Mouse (Mus musculus): Measurements from ENCODE around the gene Pigb. TPM values are rescaled to one million over a fixed set of nuclear protein-coding genes. Genes with fewer than 3 reads are reported as not detected.

The Pigb gene
- polyA plus RNA-seq, 1 experiment from 2014 or later = 18.1 TPM

GRCm38 (mm10) chr9:72961959-72962358 is 78.2 kb downstream of the Pigb start:
- H3K4me1 ChIP-seq (ENCODE audit: control insufficient read depth, insufficient read depth, low read length) = no peaks in the 10 kb centered on the region
- DNase-seq (ENCODE audit: low spot score) = no peak
- H3K4me3 ChIP-seq (ENCODE audit: low read depth, low read length) = no peak overlapping the region
- ATAC-seq (replicated peaks; ENCODE audit: insufficient number of reproducible peaks, low FRiP score, low TSS enrichment, low read depth) = no peak
- WGBS = 79% methylated on average over 15 of the region's 15 CpGs
- no peaks in the 10 kb centered on the region for H3K9me3 ChIP-seq (replicated peaks; ENCODE audit: control insufficient read depth, low read length)
- no peak overlapping the region for H3K4me2 ChIP-seq (ENCODE audit: low read depth, low read length)
- no peak overlapping the region for H3K9ac ChIP-seq (replicated peaks; ENCODE audit: low read length)
- H3K27me3 ChIP-seq (ENCODE audit: control insufficient read depth, insufficient read depth, low read length) = no peaks in the 10 kb centered on the region
- no peak overlapping the region for H3K27ac ChIP-seq (replicated peaks; ENCODE audit: low read depth, low read length)
- H3K36me3 ChIP-seq (replicated peaks; ENCODE audit: control insufficient read depth, insufficient read depth, low read depth, low read length) = no peaks in the 10 kb centered on the region

- ATAC-seq (replicated peaks; ENCODE audit: insufficient number of reproducible peaks, low FRiP score, low TSS enrichment, low read depth) (no peak), DNase-seq (ENCODE audit: low spot score) (no peak)
- no peaks in the 10 kb centered on the region for H3K4me1 ChIP-seq (ENCODE audit: control insufficient read depth, insufficient read depth, low read length)
- H3K9me3 ChIP-seq (replicated peaks; ENCODE audit: control insufficient read depth, low read length) = no peaks in the 10 kb centered on the region
- no peak overlapping the region for H3K9ac ChIP-seq (replicated peaks; ENCODE audit: low read length)
- WGBS = 80% methylated on average over 8 of the region's 8 CpGs
- H3K4me2 ChIP-seq (ENCODE audit: low read depth, low read length) = no peak overlapping the region
- H3K4me3 ChIP-seq (ENCODE audit: low read depth, low read length) = no peak overlapping the region
- no peak overlapping the region for H3K27ac ChIP-seq (replicated peaks; ENCODE audit: low read depth, low read length)
- H3K36me3 ChIP-seq (replicated peaks; ENCODE audit: control insufficient read depth, insufficient read depth, low read depth, low read length) = no peaks in the 10 kb centered on the region
- no peaks in the 10 kb centered on the region for H3K27me3 ChIP-seq (ENCODE audit: control insufficient read depth, insufficient read depth, low read length)
Measured at GRCm38 (mm10) chr9:72961346-72961745, 78.8 kb downstream of the Pigb start.

GRCm38 (mm10) chr9:72958521-72959450 is 81.4 kb downstream of the Pigb start, which contains the start of the genes Dyx1c1 and Gm44503:
Gene Dyx1c1 (plus strand): TSS chr9:72958785.
Gene Gm44503 (plus strand): TSS chr9:72958852.
- ATAC-seq (replicated peaks; ENCODE audit: insufficient number of reproducible peaks, low FRiP score, low TSS enrichment, low read depth) = peak; percentile 92
- Histone ChIP-seq H3K4me2 (ENCODE audit: low read depth, low read length) (peak within 1 kb of the TSS; percentile 74), H3K9me3 (replicated peaks; ENCODE audit: control insufficient read depth, low read length) (no peaks in the 10 kb centered on the region), H3K27ac (replicated peaks; ENCODE audit: low read depth, low read length) (no peak within 1 kb of the TSS), H3K36me3 (replicated peaks; ENCODE audit: control insufficient read depth, insufficient read depth, low read depth, low read length) (no peaks in the 10 kb centered on the region), H3K4me3 (ENCODE audit: low read depth, low read length) (peak within 1 kb of the TSS; percentile 67), H3K9ac (replicated peaks; ENCODE audit: low read length) (peak within 1 kb of the TSS; percentile 69), H3K27me3 (ENCODE audit: control insufficient read depth, insufficient read depth, low read length) (no peaks in the 10 kb centered on the region), H3K4me1 (ENCODE audit: control insufficient read depth, insufficient read depth, low read length) (no peaks in the 10 kb centered on the region)
- DNase-seq (ENCODE audit: low spot score) = peak; percentile 94
- 2% methylated on average over 43 of the region's 43 CpGs for WGBS

Small RNAs within 50 kb of the gene (microRNA-seq; reads per million reads assigned to microRNA genes)
- gene Gm27353 (ENCODE audit: borderline number of aligned reads) = not detected

Other genes starting within 250 kb of the Pigb start
- gene Prtg, start 233.5 kb downstream of the Pigb start, polyA plus RNA-seq (2014; fragmentation: Nextera tagmentation; extraction: Ambion mirVana) = 3.8 and 3.9 TPM in 2 replicates
- gene Pygo1, start 114.7 kb downstream of the Pigb start, polyA plus RNA-seq (2014; fragmentation: Nextera tagmentation; extraction: Ambion mirVana) = 10.7 and 12.7 TPM in 2 replicates
- gene Dyx1c1, start 81.6 kb downstream of the Pigb start, polyA plus RNA-seq (2014; fragmentation: Nextera tagmentation; extraction: Ambion mirVana) = 1.1 and 1.5 TPM in 2 replicates
- gene Gm44503, start 81.5 kb downstream of the Pigb start, polyA plus RNA-seq (2014; fragmentation: Nextera tagmentation; extraction: Ambion mirVana) = 0.14 and 0.18 TPM in 2 replicates
- gene Ccpg1os, start 55.0 kb downstream of the Pigb start, polyA plus RNA-seq (2014; fragmentation: Nextera tagmentation; extraction: Ambion mirVana) = 12.7 and 16.7 TPM in 2 replicates
- gene Ccpg1, start 54.9 kb downstream of the Pigb start, polyA plus RNA-seq (2014; fragmentation: Nextera tagmentation; extraction: Ambion mirVana) = 20.1 and 21.9 TPM in 2 replicates
- 2.4 and 2.5 TPM in 2 replicates for gene Rab27a, start 4.5 kb upstream of the Pigb start, polyA plus RNA-seq (2014; fragmentation: Nextera tagmentation; extraction: Ambion mirVana)
- gene Khdc3, start 61.5 kb upstream of the Pigb start, polyA plus RNA-seq (2014; fragmentation: Nextera tagmentation; extraction: Ambion mirVana) = 0.28 TPM in 1 of 2 replicates, not detected in the other
- gene Gm20509, start 62.1 kb upstream of the Pigb start, polyA plus RNA-seq (2014; fragmentation: Nextera tagmentation; extraction: Ambion mirVana) = 0.24 TPM in 1 of 2 replicates, not detected in the other
- 183 and 193 TPM in 2 replicates for gene Rsl24d1, start 73.0 kb upstream of the Pigb start, polyA plus RNA-seq (2014; fragmentation: Nextera tagmentation; extraction: Ambion mirVana)